In genomic region chr7:16239554-16239997, GRCm38 (mm10) we compare ENCODE assay signal across 9 mouse cellular contexts. TPM values are rescaled to one million over a fixed set of nuclear protein-coding genes. Genes with fewer than 3 reads are reported as not detected.
DNase-seq lines count a peak whose midpoint lies in the region; ATAC-seq lines count a peak whose summit lies in the region.
"Had no signal": no experiment of that assay in that cellular context is flagged by ENCODE, and none has a peak within 500 bp of the region (broad histone marks: within the 10 kb centered on the region; RNA-seq: fewer than 3 reads in every experiment).

No protein-coding gene starts in this region.

- no peaks in the 10 kb centered on the region for H3K36me3 ChIP-seq in heart, embryonic 16.5 days (ENCODE audit: control insufficient read depth, insufficient read depth)

- 54% methylated on average over 9 of the region's 9 CpGs for WGBS in heart, embryonic 16.5 days

- H3K9ac ChIP-seq in heart, embryonic 16.5 days (ENCODE audit: low read length), result no peak overlapping the region; the same call in 1 of the 2 replicates

- H3K27ac ChIP-seq in heart, embryonic 16.5 days (ENCODE audit: low read length), result peak overlapping the region; percentile 49

- H3K4me2 ChIP-seq in heart, embryonic 16.5 days (ENCODE audit: low read depth, low read length), result no peak overlapping the region

- H3K27me3 ChIP-seq in heart, embryonic 16.5 days (ENCODE audit: control insufficient read depth, insufficient read depth, low read length), result no peaks in the 10 kb centered on the region

- ATAC-seq in heart, embryonic 16.5 days (replicated peaks; ENCODE audit: extremely low read depth, insufficient read depth, low FRiP score), result 0 out of 2 replicates have a peak, but pooled peaks have one; percentile 16
- peak; percentile 77 for ATAC-seq in megakaryocyte, adult 5-6 weeks (ENCODE audit: poor library complexity, severe bottlenecking)

- peak; percentile 16 for DNase-seq in adrenal gland, adult 2 months
- DNase-seq in adrenal gland, postnatal 4 days (ENCODE audit: low spot score in 2 of 2), result no peak
- DNase-seq in cerebellum, adult 8-10 months, result peak; percentile 54
- DNase-seq in thymus, postnatal 25 days, result no peak
- DNase-seq in thymus, postnatal 10 days (ENCODE audit: low spot score in 2 of 2), result no peak
- DNase-seq in adrenal gland, adult 8-10 months, result no peak

- no peaks in the 10 kb centered on the region for H3K4me1 ChIP-seq in heart, embryonic 16.5 days (ENCODE audit: control insufficient read depth, insufficient read depth, low read length)

- no peaks in the 10 kb centered on the region for H3K9me3 ChIP-seq in heart, embryonic 16.5 days (replicated peaks; ENCODE audit: control insufficient read depth, low read length)

- no peak overlapping the region for H3K4me3 ChIP-seq in heart, embryonic 16.5 days (ENCODE audit: low read length)

RNA-seq across cellular contexts. Expression of gene C5ar2, which starts 4.4 kb away (rescaled TPM):
- under 1 TPM; 0.52 to 0.59 TPM for total RNA-seq in adrenal gland, adult 2 months (2021)
- 0.43 and 0.71 TPM in 2 replicates for polyA plus RNA-seq in adrenal gland, adult 2 months (2012; rRNA removed)
- under 1 TPM; 0.45 to 0.48 TPM for total RNA-seq in adrenal gland, postnatal 4 days (2021)
- polyA plus RNA-seq in heart, embryonic 16.5 days (2015; fragmentation: Nextera tagmentation; extraction: Ambion mirVana), result 0.76 and 0.88 TPM in 2 replicates
- 5.7 and 7.4 TPM in 2 replicates for total RNA-seq in megakaryocyte, adult 5-6 weeks (2015)
- 6.9 and 10.7 TPM in 2 replicates for total RNA-seq in megakaryocyte, adult 5-6 weeks (2017)
- 1 to 10 TPM in 1 of 4 experiments, under 1 TPM in 3; 0.41 to 1.0 (median 0.75) TPM for total RNA-seq in adrenal gland, adult 8-10 months (2022)
- polyA plus RNA-seq: C2C12 had no signal

RNA-seq across cellular contexts. Expression of gene Dhx34, which starts 17.7 kb away (rescaled TPM):
- total RNA-seq in adrenal gland, adult 2 months (2021), result 10 to 100 TPM; 10.3 to 12.6 TPM
- polyA plus RNA-seq in adrenal gland, adult 2 months (2012; rRNA removed), result 37.1 and 44.3 TPM in 2 replicates
- total RNA-seq in adrenal gland, postnatal 4 days (2021), result 10 to 100 TPM; 20.9 to 21.9 TPM
- 10.8 and 11.2 TPM in 2 replicates for polyA plus RNA-seq in heart, embryonic 16.5 days (2015; fragmentation: Nextera tagmentation; extraction: Ambion mirVana)
- 8.5 and 9.5 TPM in 2 replicates for total RNA-seq in megakaryocyte, adult 5-6 weeks (2015)
- 7.5 and 8.3 TPM in 2 replicates for total RNA-seq in megakaryocyte, adult 5-6 weeks (2017)
- 10 to 100 TPM; 13.7 to 20.3 (median 16.9) TPM for total RNA-seq in adrenal gland, adult 8-10 months (2022)

RNA-seq across cellular contexts. Expression of gene C5ar1, which starts 19.8 kb away (rescaled TPM):
- total RNA-seq in adrenal gland, adult 2 months (2021), result 10 to 100 TPM in 1 of 2 experiments, 1 to 10 TPM in 1; 5.7 to 10.4 TPM
- 7.1 and 9.0 TPM in 2 replicates for polyA plus RNA-seq in adrenal gland, adult 2 months (2012; rRNA removed)
- 1 to 10 TPM; 4.8 to 6.2 TPM for total RNA-seq in adrenal gland, postnatal 4 days (2021)
- 2.6 and 3.2 TPM in 2 replicates for polyA plus RNA-seq in heart, embryonic 16.5 days (2015; fragmentation: Nextera tagmentation; extraction: Ambion mirVana)
- total RNA-seq in megakaryocyte, adult 5-6 weeks (2015), result 49.8 TPM in 2 replicates
- total RNA-seq in megakaryocyte, adult 5-6 weeks (2017), result 13.6 and 22.2 TPM in 2 replicates
- 1 to 10 TPM; 5.4 to 9.8 (median 8.4) TPM for total RNA-seq in adrenal gland, adult 8-10 months (2022)

RNA-seq across cellular contexts. Expression of gene Inafm1, which starts 33.8 kb away (rescaled TPM):
- total RNA-seq in adrenal gland, adult 2 months (2021), result 10 to 100 TPM; 13.3 to 22.9 TPM
- polyA plus RNA-seq in adrenal gland, adult 2 months (2012; rRNA removed), result 160 and 217 TPM in 2 replicates
- total RNA-seq in adrenal gland, postnatal 4 days (2021), result 10 to 100 TPM; 35.6 to 41.5 TPM
- polyA plus RNA-seq in heart, embryonic 16.5 days (2015; fragmentation: Nextera tagmentation; extraction: Ambion mirVana), result 6.9 and 9.0 TPM in 2 replicates
- 7.3 and 8.7 TPM in 2 replicates for total RNA-seq in megakaryocyte, adult 5-6 weeks (2015)
- 3.7 and 5.4 TPM in 2 replicates for total RNA-seq in megakaryocyte, adult 5-6 weeks (2017)
- total RNA-seq in adrenal gland, adult 8-10 months (2022), result 10 to 100 TPM; 21.9 to 37.5 (median 28.8) TPM

RNA-seq across cellular contexts. Expression of gene Ccdc9, which starts 47.0 kb away (rescaled TPM):
- 10 to 100 TPM; 53.9 to 61.2 TPM for total RNA-seq in adrenal gland, adult 2 months (2021)
- 17.4 and 19.8 TPM in 2 replicates for polyA plus RNA-seq in adrenal gland, adult 2 months (2012; rRNA removed)
- 100 to 1,000 TPM; 103 to 116 TPM for total RNA-seq in adrenal gland, postnatal 4 days (2021)
- 12.0 and 15.2 TPM in 2 replicates for polyA plus RNA-seq in heart, embryonic 16.5 days (2015; fragmentation: Nextera tagmentation; extraction: Ambion mirVana)
- 26.0 and 30.3 TPM in 2 replicates for total RNA-seq in megakaryocyte, adult 5-6 weeks (2015)
- 117 and 121 TPM in 2 replicates for total RNA-seq in megakaryocyte, adult 5-6 weeks (2017)
- total RNA-seq in adrenal gland, adult 8-10 months (2022), result 100 to 1,000 TPM in 1 of 4 experiments, 10 to 100 TPM in 3; 48.7 to 119 (median 89.2) TPM

Comparison
In these comparisons a context has a peak if more than half of its experiments do, and no peak if none do; other contexts are left out.
1. DNase-seq: peak in adrenal gland, adult 2 months (single experiment) and cerebellum, adult 8-10 months (single experiment); none in adrenal gland, postnatal 4 days (0 of 2), thymus, postnatal 25 days (single experiment), thymus, postnatal 10 days (0 of 2) and adrenal gland, adult 8-10 months (single experiment).